Mouse (Mus musculus) adrenal gland, postnatal 36 days (tissue): Measurements from ENCODE around the gene Ylpm1. TPM values are rescaled to one million over a fixed set of nuclear protein-coding genes. Genes with fewer than 3 reads are reported as not detected.
A peak's percentile ranks its signal among the peaks of the same experiment; 100 is the strongest.

ENCODE experiments used
- DNase-seq, 2 experiments: peaks; one replicate each; pipeline ENCODE4 v3.0.0; 2021; ENCODE audit warnings: mixed read lengths in 1 of 2
- total RNA-seq, 2 experiments: library from RNA; stranded (reverse); gene quantifications; 2 replicates each; pipeline ENCODE4 v1.2.3; 2021

Gene Ylpm1
- total RNA-seq, 2 experiments from 2014 or later = 48.5 to 52.1 TPM

DNA sequence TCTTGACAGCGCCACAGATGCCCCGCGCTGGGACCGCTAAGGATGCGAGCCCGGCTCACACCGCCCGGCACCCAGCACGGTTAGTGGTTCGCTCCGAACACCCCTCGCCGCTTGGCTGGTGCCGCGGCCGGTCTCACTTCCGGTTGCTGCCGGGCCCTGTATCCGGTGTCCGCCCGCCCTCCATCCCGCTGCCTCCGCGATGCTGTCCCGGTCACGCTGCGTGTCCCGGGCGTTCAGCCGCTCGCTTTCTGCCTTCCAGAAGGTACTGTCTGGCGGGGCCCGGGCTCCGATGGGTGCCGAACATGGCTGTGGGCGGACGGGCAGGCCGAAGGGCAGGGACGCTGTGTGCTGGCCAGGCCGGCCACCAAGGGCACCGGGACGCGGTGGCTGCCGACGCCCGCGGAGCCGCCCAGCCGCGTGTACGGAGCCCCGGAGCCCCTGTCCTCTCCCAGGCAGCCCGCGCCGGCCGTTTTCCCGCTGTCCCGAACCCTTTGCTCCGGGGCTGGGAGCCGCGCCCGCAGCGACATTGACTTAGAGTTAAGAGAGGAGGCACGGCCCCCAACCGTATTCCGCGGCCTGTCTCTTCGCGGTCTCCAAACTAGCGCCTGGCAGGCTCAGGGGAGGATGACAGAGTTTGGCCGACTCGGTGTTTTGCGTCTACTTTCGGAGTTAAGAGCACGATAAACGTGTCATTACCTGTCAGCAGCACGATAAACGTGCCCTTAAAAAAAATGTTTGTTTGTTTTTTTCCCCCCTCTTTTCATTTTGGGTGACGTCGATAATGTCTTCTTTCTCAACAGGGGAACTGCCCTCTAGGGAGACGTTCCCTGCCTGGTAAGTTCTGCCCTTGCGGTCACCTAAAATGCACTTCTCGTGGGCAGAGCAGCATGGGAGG lies 114.8 kb downstream of the Ylpm1 start, which contains the start of the genes Prox2 and Dlst:
Gene Prox2, minus strand, starts transcription at position 62 of the 895 bp plus-strand sequence.
Gene Dlst, plus strand, starts transcription at position 136 of the 895 bp plus-strand sequence.
- peak; percentile 93 to 94 for DNase-seq

DNA sequence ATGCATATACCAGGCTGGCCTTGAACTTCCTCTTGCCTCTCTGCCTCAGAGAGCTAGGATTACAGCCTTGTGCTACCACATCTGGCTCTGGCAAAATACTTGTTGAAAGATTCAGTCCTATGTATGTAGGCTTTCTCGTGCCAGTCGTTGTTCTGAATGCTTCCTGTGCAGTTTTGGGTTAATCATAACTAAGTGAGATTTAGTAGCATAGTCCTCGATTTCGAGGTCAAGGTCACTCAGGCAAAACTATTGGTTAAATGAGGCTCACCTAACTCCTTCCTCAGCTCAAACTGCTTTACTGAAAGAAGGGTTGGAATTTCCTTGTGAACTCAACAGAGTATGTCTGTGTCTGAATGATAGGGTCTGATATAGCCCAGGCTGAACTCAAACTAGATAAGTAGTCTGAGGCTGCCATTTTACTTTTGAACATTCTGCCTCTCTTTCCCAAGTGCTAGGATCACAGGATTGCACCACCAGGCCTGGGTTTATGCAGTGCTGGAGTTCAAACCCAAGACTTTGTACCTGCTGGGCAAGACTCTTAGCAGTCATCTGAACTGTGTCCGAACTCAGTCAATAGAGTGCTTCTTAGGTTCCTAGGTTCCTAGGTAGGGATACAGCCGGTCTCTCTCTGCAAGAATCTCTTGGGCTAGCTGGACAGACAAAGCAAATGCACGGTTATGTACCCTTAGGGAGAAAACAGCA lies 116.6 kb downstream of the Ylpm1 start:
- DNase-seq = no peak

DNA sequence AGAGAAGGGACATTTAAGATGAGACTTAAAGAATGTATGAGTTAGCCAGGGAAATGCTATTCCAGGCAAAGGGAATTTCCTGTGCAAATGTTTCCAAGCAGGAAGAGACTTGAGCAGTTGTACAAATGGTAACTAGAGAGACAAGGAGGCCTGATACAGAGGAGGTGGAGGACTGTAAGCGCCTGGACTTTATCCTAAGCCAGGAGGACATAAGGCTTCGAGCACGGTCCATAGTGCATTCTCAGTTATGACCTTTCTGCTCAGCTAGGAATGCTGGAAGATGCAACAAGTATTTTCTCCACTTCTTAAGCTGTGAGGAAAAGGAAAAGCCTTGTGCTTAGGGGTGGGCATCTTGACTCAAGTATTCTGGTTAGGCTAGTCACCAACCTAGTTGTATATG lies 117.2 kb downstream of the Ylpm1 start:
- DNase-seq = no peak

DNA sequence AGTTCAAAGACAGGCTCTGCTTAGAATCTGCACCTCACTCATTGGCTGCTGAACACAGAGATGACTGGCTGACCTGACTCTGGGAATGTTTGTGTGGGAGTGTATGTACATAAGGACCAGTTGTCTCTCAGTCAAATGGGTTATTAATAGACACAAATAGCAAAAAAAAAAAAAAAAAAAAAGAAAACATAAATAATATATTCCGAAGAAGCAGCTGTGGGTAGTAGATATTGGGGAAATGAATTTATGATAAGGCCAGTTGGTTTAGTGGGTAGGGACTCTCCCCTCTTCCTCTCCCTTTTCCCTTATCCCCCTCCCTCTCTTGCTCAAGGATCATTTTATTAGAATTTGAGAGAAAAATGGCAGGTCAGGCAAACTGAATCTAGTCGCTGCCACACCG lies 117.8 kb downstream of the Ylpm1 start:
- no peak for DNase-seq

DNA sequence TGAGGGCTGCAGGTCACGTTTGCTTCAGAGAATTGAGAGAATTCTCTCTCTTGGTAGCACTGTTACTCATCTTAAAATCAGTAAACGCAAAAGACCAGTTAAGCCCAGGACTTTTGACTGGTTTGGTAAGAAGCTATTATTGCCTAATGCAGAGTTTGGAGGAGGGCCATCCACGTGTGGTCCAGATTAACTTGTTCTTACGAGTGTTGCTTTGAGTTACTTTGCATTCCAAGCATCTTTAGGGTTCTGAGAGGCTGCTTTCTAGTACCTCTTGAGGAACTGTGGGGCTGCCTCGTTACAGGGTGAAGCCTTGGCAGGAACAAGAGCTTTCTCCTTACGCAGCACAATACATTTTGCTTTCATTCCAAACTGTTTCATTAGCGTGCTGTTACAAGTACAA lies 119.6 kb downstream of the Ylpm1 start:
- no peak for DNase-seq

Other genes with a start within 250 kb of the Ylpm1 start
- gene Npc2, start 223.2 kb upstream of the Ylpm1 start, total RNA-seq = 10 to 100 TPM; 82.3 to 91.0 TPM
- gene Isca2, start 223.1 kb upstream of the Ylpm1 start, total RNA-seq = 10 to 100 TPM; 60.9 to 68.7 TPM
- gene Ltbp2, start 119.8 kb upstream of the Ylpm1 start, total RNA-seq = 1 to 10 TPM; 6.5 to 6.6 TPM
- 10 to 100 TPM; 87.4 to 99.4 TPM for gene Fcf1, start 25.4 kb upstream of the Ylpm1 start, total RNA-seq
- gene Arel1, start 25.4 kb upstream of the Ylpm1 start, total RNA-seq = 10 to 100 TPM; 34.9 to 36.4 TPM
- 1 to 10 TPM; 2.5 to 4.9 TPM for gene Prox2, start 114.4 kb downstream of the Ylpm1 start, total RNA-seq
- gene Dlst, start 114.5 kb downstream of the Ylpm1 start, total RNA-seq = 100 to 1,000 TPM; 348 to 363 TPM
- under 1 TPM; 0.46 to 0.50 TPM for gene Rps6kl1, start 154.9 kb downstream of the Ylpm1 start, total RNA-seq
- gene Pgf, start 181.5 kb downstream of the Ylpm1 start, total RNA-seq = 1 to 10 TPM in 1 of 2 experiments, under 1 TPM in 1; 0.43 to 2.1 TPM
- gene Eif2b2, start 223.2 kb downstream of the Ylpm1 start, total RNA-seq = 10 to 100 TPM; 82.1 to 85.3 TPM